Mouse (Mus musculus) cerebellum, adult 2 months (tissue): ENCODE measurements around the gene Hist1h4b. TPM values are rescaled to one million over a fixed set of nuclear protein-coding genes. Genes with fewer than 3 reads are reported as not detected.
A peak's percentile ranks its signal among the peaks of the same experiment; 100 is the strongest.

Experiments used
- DNase-seq, 2 experiments: peaks; one replicate each; pipeline ENCODE4 v3.0.0; 2021
- H3K27ac ChIP-seq: fragments of 200-500 bp; 2 replicates; pipeline ENCODE4 v1.5.1; 2012; ENCODE audit warnings: low read length, control low read depth, inconsistent platforms; ENCODE audit not compliant: insufficient read depth
- H3K27me3 ChIP-seq: fragments of 200-500 bp; 2 replicates; pipeline ENCODE4 v1.6.1; 2012; ENCODE audit warnings: inconsistent platforms, mild to moderate bottlenecking, low read length, moderate library complexity; ENCODE audit not compliant: control insufficient read depth, insufficient read depth
- H3K4me1 ChIP-seq: fragments of 200-500 bp; 2 replicates; pipeline ENCODE4 v1.6.1; 2011; ENCODE audit warnings: low read length; ENCODE audit not compliant: control insufficient read depth, insufficient read depth
- H3K4me3 ChIP-seq: fragments of 200-500 bp; replicated peaks from 2 replicates; pipeline ENCODE3; 2011; ENCODE audit warnings: mild to moderate bottlenecking, low read depth, low read length, control low read depth; ENCODE audit not compliant: insufficient read depth
- CTCF ChIP-seq: fragments of 200-500 bp; IDR thresholded peaks from 2 replicates; pipeline ENCODE4 v1.5.1; 2011; ENCODE audit warnings: low read depth, mild to moderate bottlenecking, control low read depth, low read length, moderate library complexity, borderline replicate concordance; ENCODE audit not compliant: insufficient read depth
- POLR2A ChIP-seq: fragments of 200-500 bp; IDR thresholded peaks from 2 replicates; pipeline ENCODE4 v1.6.1; 2011; ENCODE audit warnings: low read length, control low read depth, borderline replicate concordance; ENCODE audit not compliant: insufficient read depth
- WGBS: fragments of 180-500 bp; shearing (Covaris S2); methylation state at CpG from one replicate; pipeline ENCODE4 v1.1.7; 2018; 5-methylcytosine and 5-hydroxymethylcytosine counted together
- polyA plus RNA-seq: library from polyadenylated mRNA; depleted of rRNA; stranded (reverse); fragments of >200 nt; gene quantifications from 2 replicates; pipeline ENCODE4 v1.2.3, GENCODE M21; 2012; rRNA removed

Gene Hist1h4b
- polyA plus RNA-seq, 1 experiment, result 4.8 TPM

DNA sequence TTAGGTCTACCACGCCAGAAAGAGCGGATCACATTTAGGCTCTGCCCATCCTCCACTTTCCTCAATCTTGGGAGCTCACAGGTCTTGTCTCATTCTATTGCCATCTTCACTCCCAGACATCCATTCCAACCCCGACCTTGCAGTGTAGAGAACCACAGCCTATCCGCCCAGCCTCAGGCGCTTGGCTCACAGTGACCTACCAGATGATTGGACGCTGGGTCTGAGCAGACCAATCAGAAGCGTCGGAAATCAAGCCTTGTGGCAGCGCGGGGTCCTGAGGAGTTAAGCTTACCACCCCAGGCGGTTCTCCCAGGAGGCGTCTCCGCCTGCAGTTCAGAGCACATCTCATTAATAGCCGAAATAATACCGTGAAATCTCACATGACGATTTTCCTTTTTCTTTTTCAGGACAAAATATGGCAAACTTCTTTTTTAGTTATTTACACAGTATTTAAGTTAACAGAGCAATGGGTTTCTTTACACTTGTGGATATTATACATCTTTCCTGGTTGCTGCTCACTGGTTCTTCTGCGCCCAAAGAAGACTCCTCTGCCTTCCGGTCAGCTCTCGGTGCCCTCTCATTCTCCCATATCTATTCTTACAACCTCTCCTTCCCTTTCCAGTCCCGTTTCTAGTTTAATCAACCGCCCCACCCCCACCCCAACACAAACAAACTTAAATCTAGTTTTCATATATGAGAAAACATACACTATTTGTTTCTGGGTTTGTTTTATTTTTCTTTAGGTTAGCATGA lies 15.9 kb downstream of the Hist1h4b start:
- Histone ChIP-seq H3K4me3 (no peak overlapping the region), H3K4me1 (no peaks in the 10 kb centered on the region), H3K27ac (no peak overlapping the region), H3K27me3 (no peaks in the 10 kb centered on the region)
- DNase-seq, result no peak
- 27% methylated on average over 21 of the region's 21 CpGs for WGBS
- no peak for TF ChIP-seq POLR2A

DNA sequence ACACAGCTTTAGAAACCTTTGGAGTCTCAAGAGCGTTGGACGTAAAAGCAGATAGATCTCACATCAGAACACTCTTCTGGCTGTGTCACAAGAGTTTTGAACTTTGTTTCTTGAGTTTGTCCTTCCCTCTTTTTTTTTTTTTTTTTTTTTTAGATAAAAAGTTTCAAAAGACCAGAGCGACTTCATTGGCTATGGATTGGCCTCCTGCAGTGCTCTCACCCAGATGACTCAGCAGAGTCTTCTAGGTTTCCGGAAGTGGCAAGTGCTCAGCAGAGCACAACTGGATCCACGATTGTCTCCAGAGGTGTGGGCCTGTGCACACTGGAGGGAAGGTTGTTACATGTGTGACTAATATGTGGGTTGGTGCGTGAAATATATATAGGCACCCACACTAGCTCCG lies 21.5 kb downstream of the Hist1h4b start:
- Histone ChIP-seq H3K4me1 (no peaks in the 10 kb centered on the region), H3K27ac (no peak overlapping the region), H3K4me3 (no peak overlapping the region), H3K27me3 (no peaks in the 10 kb centered on the region)
- no peak for TF ChIP-seq CTCF
- TF ChIP-seq POLR2A, result no peak
- DNase-seq, result no peak
- 95% methylated on average over 7 of the region's 7 CpGs for WGBS

DNA sequence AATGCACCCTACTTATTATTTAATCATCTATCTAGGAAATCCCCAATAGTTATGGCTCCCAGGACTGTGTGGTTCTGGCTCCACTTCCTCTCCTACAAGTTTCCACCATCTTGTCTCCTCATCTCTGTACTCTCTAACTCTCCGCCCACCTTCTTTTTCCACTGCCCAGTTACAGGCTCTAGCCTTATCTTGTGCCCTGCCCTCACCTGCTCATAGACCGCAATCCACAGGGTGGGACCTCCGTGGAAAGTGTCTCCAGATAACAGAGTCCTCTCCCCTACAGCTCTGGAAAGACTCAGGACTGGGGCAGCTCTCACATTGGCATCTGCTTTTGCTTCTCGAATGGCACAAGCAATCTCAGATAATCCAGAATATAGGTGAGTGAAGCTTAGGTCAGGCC lies 22.2 kb downstream of the Hist1h4b start:
- DNase-seq, result no peak
- Histone ChIP-seq H3K4me3 (no peak overlapping the region), H3K27ac (no peak overlapping the region), H3K27me3 (no peaks in the 10 kb centered on the region), H3K4me1 (no peaks in the 10 kb centered on the region)
- 88% methylated on average over 4 of the region's 4 CpGs for WGBS
- TF ChIP-seq CTCF (no peak), POLR2A (no peak)

DNA sequence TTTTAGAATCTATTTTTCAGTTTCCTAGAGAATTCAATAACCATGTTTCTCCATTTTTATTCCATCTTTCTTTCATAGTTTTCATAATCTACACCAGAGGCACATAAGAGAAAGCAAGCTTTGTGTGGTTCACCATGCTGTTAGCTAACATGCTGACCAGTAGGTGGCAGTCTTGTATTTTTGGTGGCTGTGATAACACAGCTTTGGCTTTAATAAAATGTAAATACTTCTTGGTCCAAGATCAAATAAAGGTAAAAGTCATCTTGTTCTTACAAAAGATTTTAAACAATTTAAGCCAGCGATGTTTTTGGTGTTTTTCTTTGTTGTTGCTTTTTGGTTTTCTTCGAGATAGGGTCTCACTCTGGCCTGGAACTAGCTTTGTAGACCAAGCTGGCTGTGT lies 35.7 kb downstream of the Hist1h4b start:
- TF ChIP-seq POLR2A, result no peak
- TF ChIP-seq CTCF, result peak; percentile 29; the same call in 1 of the 2 replicates
- no peaks in the 10 kb centered on the region for H3K4me1 ChIP-seq
- H3K27me3 ChIP-seq, result no peaks in the 10 kb centered on the region
- DNase-seq, result peak; percentile 12 to 18
- no peak overlapping the region for H3K4me3 ChIP-seq
- 51% methylated on average over 2 of the region's 2 CpGs for WGBS
- no peak overlapping the region for H3K27ac ChIP-seq

DNA sequence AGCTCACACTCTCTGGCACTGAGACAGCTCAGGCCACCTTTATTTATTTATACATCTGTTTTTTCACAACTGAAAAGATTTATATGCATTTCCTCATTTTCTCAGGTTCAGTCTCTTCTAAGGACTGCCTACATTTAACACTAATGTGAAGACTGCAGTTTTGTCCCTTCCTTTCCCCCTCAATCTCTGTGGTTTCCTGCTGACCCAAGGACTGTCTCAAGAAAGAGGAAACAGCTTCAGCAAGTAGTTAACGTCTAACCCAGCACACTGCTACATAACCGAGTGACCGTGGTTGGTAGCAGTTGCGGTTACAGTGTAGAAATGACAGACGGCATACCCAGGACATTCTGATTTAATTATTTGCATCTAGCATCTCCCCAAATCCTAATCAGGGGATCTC lies 42.6 kb downstream of the Hist1h4b start:
- no peak for TF ChIP-seq CTCF
- no peak for TF ChIP-seq POLR2A
- DNase-seq, result no peak

DNA sequence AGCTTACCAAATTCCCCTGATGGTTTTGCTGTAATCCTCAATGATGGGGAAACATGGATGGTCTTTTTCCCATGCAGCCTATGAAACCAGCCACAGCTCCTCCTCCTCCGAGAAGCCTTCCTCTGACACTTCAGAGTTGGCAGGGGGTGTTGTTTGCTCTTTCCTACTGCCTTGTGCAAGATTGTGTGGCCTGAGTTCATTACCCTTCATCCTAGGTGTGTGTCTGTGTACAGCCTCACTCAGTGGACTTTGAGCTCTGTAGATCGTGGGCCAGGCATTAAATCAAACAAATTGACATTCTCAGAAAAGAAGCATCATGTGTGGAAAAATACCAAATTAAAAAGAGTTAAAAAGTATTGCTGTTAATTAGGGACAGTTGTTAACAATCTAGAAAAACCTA lies 47.7 kb downstream of the Hist1h4b start:
- 84% methylated on average over 2 of the region's 2 CpGs for WGBS
- TF ChIP-seq CTCF, result no peak
- no peak for TF ChIP-seq POLR2A
- no peaks in the 10 kb centered on the region for H3K27me3 ChIP-seq
- no peaks in the 10 kb centered on the region for H3K4me1 ChIP-seq
- H3K4me3 ChIP-seq, result no peak overlapping the region
- no peak for DNase-seq
- H3K27ac ChIP-seq, result no peak overlapping the region

More for the DNA sequence above, 42.6 kb downstream of the Hist1h4b start:
- Histone ChIP-seq H3K27ac (no peak overlapping the region), H3K4me1 (no peaks in the 10 kb centered on the region), H3K27me3 (no peaks in the 10 kb centered on the region), H3K4me3 (no peak overlapping the region)
- 82% methylated on average over 5 of the region's 5 CpGs for WGBS

DNA sequence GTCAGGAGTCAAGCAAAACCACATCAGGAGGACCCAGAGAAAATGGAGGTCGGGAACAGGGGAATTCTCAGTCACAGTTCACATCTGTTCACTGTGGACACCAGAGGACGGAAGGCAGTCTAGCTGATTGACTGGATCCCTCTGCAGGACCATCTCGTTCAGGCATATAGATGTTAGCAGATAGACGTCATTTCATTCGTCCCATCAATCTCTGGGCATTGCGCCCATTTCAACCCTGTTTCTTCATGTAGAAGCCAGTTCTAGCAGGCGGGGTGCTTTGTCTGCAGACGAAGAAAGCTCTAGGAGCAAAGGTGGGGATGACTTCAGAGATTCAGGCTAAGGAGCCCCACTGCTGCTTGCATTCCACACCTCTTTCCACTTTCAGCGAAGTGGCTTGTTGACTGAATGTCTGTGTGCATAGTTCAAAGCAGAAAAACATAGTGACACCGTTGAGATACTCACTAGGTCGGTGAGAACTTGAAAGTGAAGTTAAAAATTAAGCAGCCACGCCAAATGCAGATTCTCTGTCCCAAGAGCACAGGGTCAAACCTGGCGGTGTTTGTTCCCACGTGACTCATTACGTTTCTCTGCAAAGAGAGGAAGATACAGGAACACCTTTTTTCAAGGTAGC lies 49.7 kb downstream of the Hist1h4b start, which contains the start of gene Slc17a2:
Gene Slc17a2 (plus strand): TSS at position 572 of the 631 bp plus-strand sequence.
- TF ChIP-seq POLR2A, result no peak
- TF ChIP-seq CTCF, result no peak
- Histone ChIP-seq H3K27ac (no peak within 1 kb of the TSS), H3K4me1 (no peaks in the 10 kb centered on the region), H3K4me3 (no peak within 1 kb of the TSS), H3K27me3 (no peaks in the 10 kb centered on the region)
- WGBS, result 71% methylated on average over 15 of the region's 15 CpGs
- no peak for DNase-seq

Other genes starting within 250 kb of the Hist1h4b start
- 33.0 and 35.8 TPM in 2 replicates for gene Hist1h4h, start 226.0 kb upstream of the Hist1h4b start, polyA plus RNA-seq
- 0.60 and 2.4 TPM in 2 replicates for gene Hist1h2af, start 223.1 kb upstream of the Hist1h4b start, polyA plus RNA-seq
- gene Hist1h3g, start 221.6 kb upstream of the Hist1h4b start, polyA plus RNA-seq, result 0.29 TPM in 1 of 2 replicates, not detected in the other
- gene Hist1h2bh, start 213.6 kb upstream of the Hist1h4b start, polyA plus RNA-seq, result 0.33 and 0.34 TPM in 2 replicates
- gene Hist1h3f, start 213.0 kb upstream of the Hist1h4b start, polyA plus RNA-seq, result 0.32 and 0.33 TPM in 2 replicates
- 4.7 and 7.0 TPM in 2 replicates for gene Hist1h4f, start 205.4 kb upstream of the Hist1h4b start, polyA plus RNA-seq
- gene Hist1h1d, start 203.8 kb upstream of the Hist1h4b start, polyA plus RNA-seq, result 0.05 and 0.14 TPM in 2 replicates
- 1.5 and 3.2 TPM in 2 replicates for gene Hist1h3e, start 194.6 kb upstream of the Hist1h4b start, polyA plus RNA-seq
- 0.33 and 0.60 TPM in 2 replicates for gene Hist1h2ae, start 185.8 kb upstream of the Hist1h4b start, polyA plus RNA-seq
- 7.3 and 9.3 TPM in 2 replicates for gene Hist1h2bg, start 185.6 kb upstream of the Hist1h4b start, polyA plus RNA-seq
- gene Hist1h2bf, start 182.8 kb upstream of the Hist1h4b start, polyA plus RNA-seq, result 0.65 and 0.98 TPM in 2 replicates
- 1.2 and 1.9 TPM in 2 replicates for gene Hist1h2ad, start 182.6 kb upstream of the Hist1h4b start, polyA plus RNA-seq
- gene Hist1h3d, start 181.2 kb upstream of the Hist1h4b start, polyA plus RNA-seq, result 2.0 and 2.8 TPM in 2 replicates
- 5.8 and 8.0 TPM in 2 replicates for gene Hist1h4d, start 175.4 kb upstream of the Hist1h4b start, polyA plus RNA-seq
- 4.2 and 5.5 TPM in 2 replicates for gene Hist1h2be, start 135.9 kb upstream of the Hist1h4b start, polyA plus RNA-seq
- 4.1 and 6.1 TPM in 2 replicates for gene Hist1h1e, start 134.5 kb upstream of the Hist1h4b start, polyA plus RNA-seq
- 0.85 and 1.1 TPM in 2 replicates for gene Hist1h2ac, start 73.1 kb upstream of the Hist1h4b start, polyA plus RNA-seq
- 109 and 119 TPM in 2 replicates for gene Hist1h2bc, start 72.8 kb upstream of the Hist1h4b start, polyA plus RNA-seq
- not detected in 2 replicates for gene Hist1h1t, start 61.2 kb upstream of the Hist1h4b start, polyA plus RNA-seq
- gene Hist1h4c, start 58.6 kb upstream of the Hist1h4b start, polyA plus RNA-seq, result 5.8 and 9.1 TPM in 2 replicates
- gene Hfe, start 46.2 kb upstream of the Hist1h4b start, polyA plus RNA-seq, result 6.2 and 7.1 TPM in 2 replicates
- 34.6 and 42.8 TPM in 2 replicates for gene Hist1h1c, start 18.2 kb upstream of the Hist1h4b start, polyA plus RNA-seq
- 0.23 and 0.30 TPM in 2 replicates for gene Hist1h3c, start 11.4 kb upstream of the Hist1h4b start, polyA plus RNA-seq
- gene Hist1h2bb, start 10.3 kb upstream of the Hist1h4b start, polyA plus RNA-seq, result 0.56 and 0.97 TPM in 2 replicates
- gene Hist1h2ab, start 5.9 kb upstream of the Hist1h4b start, polyA plus RNA-seq, result 1.1 TPM in 1 of 2 replicates, not detected in the other
- gene Hist1h3b, start 4.7 kb upstream of the Hist1h4b start, polyA plus RNA-seq, result 0.40 TPM in 1 of 2 replicates, not detected in the other
- 3.5 and 4.7 TPM in 2 replicates for gene Hist1h4a, start 4.2 kb downstream of the Hist1h4b start, polyA plus RNA-seq
- gene Hist1h3a, start 5.4 kb downstream of the Hist1h4b start, polyA plus RNA-seq, result 0.43 and 1.2 TPM in 2 replicates
- 0.52 TPM in 1 of 2 replicates, not detected in the other for gene Hist1h1a, start 6.7 kb downstream of the Hist1h4b start, polyA plus RNA-seq
- gene Trim38, start 12.9 kb downstream of the Hist1h4b start, polyA plus RNA-seq, result 0.08 and 0.10 TPM in 2 replicates
- not detected in 2 replicates for gene Slc17a2, start 50.0 kb downstream of the Hist1h4b start, polyA plus RNA-seq
- 0.02 TPM in 1 of 2 replicates, not detected in the other for gene Slc17a3, start 82.4 kb downstream of the Hist1h4b start, polyA plus RNA-seq
- not detected in 2 replicates for gene Slc17a1, start 110.7 kb downstream of the Hist1h4b start, polyA plus RNA-seq
- not detected in 2 replicates for gene Slc17a4, start 158.0 kb downstream of the Hist1h4b start, polyA plus RNA-seq
- not detected in 2 replicates for gene Hist1h2ba, start 177.1 kb downstream of the Hist1h4b start, polyA plus RNA-seq
- not detected in 2 replicates for gene Hist1h2aa, start 177.4 kb downstream of the Hist1h4b start, polyA plus RNA-seq
- gene Scgn, start 234.2 kb downstream of the Hist1h4b start, polyA plus RNA-seq, result 0.11 and 0.21 TPM in 2 replicates